Mouse (Mus musculus) liver, postnatal 0 days (tissue): Measurements from ENCODE around the gene Stat5b. TPM values are rescaled to one million over a fixed set of nuclear protein-coding genes. Genes with fewer than 3 reads are reported as not detected.

ENCODE experiments used
- ATAC-seq: fragments of 200-750 bp; cut with Nextera tagmentation; 2 replicates; pipeline ENCODE4 v1.8.0; 2017; ENCODE audit warnings: mild to moderate bottlenecking, moderate library complexity
- DNase-seq: peaks from one replicate; pipeline ENCODE4 v3.0.0-alpha.2; 2016
- H3K27ac ChIP-seq: fragments of 300-500 bp; sonication (generic); 2 replicates; pipeline ENCODE4 v1.5.1; 2014; ENCODE audit warnings: antibody characterized with exemption, moderate library complexity, mild to moderate bottlenecking, low read depth
- H3K27me3 ChIP-seq: fragments of 300-500 bp; sonication (generic); 2 replicates; pipeline ENCODE4 v1.6.1; 2014; ENCODE audit warnings: low read length, control low read depth, mixed read lengths; ENCODE audit not compliant: insufficient read depth
- H3K36me3 ChIP-seq: fragments of 300-500 bp; sonication (generic); replicated peaks from 2 replicates; pipeline ENCODE4 v1.6.1; 2014; ENCODE audit warnings: mild to moderate bottlenecking, control low read depth, low read length, moderate library complexity, mixed read lengths; ENCODE audit not compliant: insufficient read depth
- H3K4me1 ChIP-seq: fragments of 300-500 bp; sonication (generic); 2 replicates; pipeline ENCODE4 v1.6.1; 2014; ENCODE audit warnings: antibody characterized with exemption, mild to moderate bottlenecking, control low read depth; ENCODE audit not compliant: insufficient read depth
- H3K4me2 ChIP-seq: fragments of 300-500 bp; sonication (generic); 2 replicates; pipeline ENCODE4 v1.6.1; 2014; ENCODE audit warnings: low read depth, mild to moderate bottlenecking, low read length, moderate library complexity, mixed read lengths
- H3K4me3 ChIP-seq: fragments of 300-500 bp; sonication (generic); 2 replicates; pipeline ENCODE4 v1.5.1; 2014; ENCODE audit warnings: low read depth, low read length
- H3K9ac ChIP-seq: fragments of 300-500 bp; sonication (generic); replicated peaks from 2 replicates; pipeline ENCODE4 v1.6.1; 2014; ENCODE audit warnings: mild to moderate bottlenecking, moderate library complexity
- H3K9me3 ChIP-seq: fragments of 300-500 bp; sonication (generic); 2 replicates; pipeline ENCODE4 v1.6.1; 2016; ENCODE audit warnings: mild to moderate bottlenecking, control low read depth, low read length, mixed read lengths
- CTCF ChIP-seq: sonication (generic); IDR thresholded peaks from 2 replicates; pipeline ENCODE4 v1.5.1; 2016; ENCODE audit warnings: antibody characterized with exemption, low read depth
- EP300 ChIP-seq: IDR thresholded peaks from 2 replicates; pipeline ENCODE4 v1.6.1; 2016; ENCODE audit warnings: antibody characterized with exemption, low read depth, mild to moderate bottlenecking
- WGBS: fragments of 180-500 bp; shearing (Covaris S2); extraction: QIAGEN DNeasy Blood & Tissue Kit; methylation state at CpG from one replicate; pipeline ENCODE4 v1.1.7; 2014; ENCODE audit not compliant: insufficient replicate concordance; 5-methylcytosine and 5-hydroxymethylcytosine counted together
- polyA plus RNA-seq: library from polyadenylated mRNA; unstranded; fragments of >200 nt; fragmentation: Nextera tagmentation; extraction: Ambion mirVana; gene quantifications from 2 replicates; pipeline ENCODE4 v1.2.1, GENCODE M21; 2015

Stat5b gene
- polyA plus RNA-seq, 1 experiment from 2014 or later: 15.4 TPM

GRCm38 (mm10) chr11:100754693-100755057, 95.8 kb downstream of the Stat5b start:
- Histone ChIP-seq H3K9ac (no peak overlapping the region), H3K4me2 (no peak overlapping the region), H3K27ac (no peak overlapping the region), H3K4me3 (no peak overlapping the region), H3K36me3 (no peaks in the 10 kb centered on the region), H3K9me3 (no peaks in the 10 kb centered on the region), H3K27me3 (peaks cover 25% of the 10 kb centered on the region), H3K4me1 (peaks cover 9% of the 10 kb centered on the region)
- DNase-seq (no peak), ATAC-seq (no peak)
- TF ChIP-seq CTCF: no peak
- no peak for TF ChIP-seq EP300
- 80% methylated on average over 3 of the region's 3 CpGs for WGBS

GRCm38 (mm10) chr11:100754021-100754692, 96.4 kb downstream of the Stat5b start:
- Histone ChIP-seq H3K9ac (no peak overlapping the region), H3K36me3 (no peaks in the 10 kb centered on the region), H3K4me2 (no peak overlapping the region), H3K9me3 (no peaks in the 10 kb centered on the region), H3K27me3 (peaks cover 25% of the 10 kb centered on the region), H3K27ac (no peak overlapping the region), H3K4me3 (no peak overlapping the region), H3K4me1 (peaks cover 4% of the 10 kb centered on the region)
- no peak for DNase-seq
- TF ChIP-seq CTCF (no peak), EP300 (no peak)
- no peak for ATAC-seq
- WGBS: 82% methylated on average over 12 of the region's 12 CpGs

DNA sequence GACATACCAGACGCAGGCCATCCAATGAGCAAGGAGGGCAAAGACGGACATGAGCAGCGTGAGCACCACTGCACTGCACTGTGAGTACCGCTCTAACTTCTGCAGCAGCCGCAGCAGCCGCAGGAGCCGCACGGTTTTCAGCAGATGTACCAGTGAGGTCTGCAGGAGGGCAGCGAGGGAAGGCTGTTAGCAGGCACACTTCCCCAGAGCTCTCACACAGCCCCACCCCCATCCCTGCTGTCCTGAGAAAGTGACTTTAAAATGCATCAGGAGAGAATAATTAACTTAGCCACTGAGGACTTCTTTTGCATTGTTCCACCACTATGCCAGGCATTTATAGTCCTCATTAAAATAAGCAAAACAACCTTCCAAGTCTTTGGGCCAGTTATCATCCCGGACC, 98.2 kb downstream of the Stat5b start:
- Histone ChIP-seq H3K4me1 (peaks cover 4% of the 10 kb centered on the region; the same call in 1 of the 2 replicates), H3K27me3 (peaks cover 13% of the 10 kb centered on the region), H3K9me3 (no peaks in the 10 kb centered on the region), H3K27ac (no peak overlapping the region), H3K4me3 (no peak overlapping the region), H3K4me2 (no peak overlapping the region), H3K36me3 (no peaks in the 10 kb centered on the region), H3K9ac (no peak overlapping the region)
- TF ChIP-seq EP300 (no peak), CTCF (no peak)
- WGBS: 47% methylated on average over 10 of the region's 10 CpGs
- ATAC-seq (no peak), DNase-seq (no peak)

GRCm38 (mm10) chr11:100750127-100750526, 100.4 kb downstream of the Stat5b start:
- 81% methylated on average over 16 of the region's 16 CpGs for WGBS
- ATAC-seq: no peak
- Histone ChIP-seq H3K9ac (no peak overlapping the region), H3K4me1 (peaks cover 12% of the 10 kb centered on the region), H3K4me3 (no peak overlapping the region), H3K4me2 (no peak overlapping the region), H3K9me3 (no peaks in the 10 kb centered on the region), H3K27ac (no peak overlapping the region), H3K27me3 (peaks cover 10% of the 10 kb centered on the region; the same call in 1 of the 2 replicates), H3K36me3 (no peaks in the 10 kb centered on the region)
- no peak for TF ChIP-seq EP300
- no peak for DNase-seq

- no peak overlapping the region for H3K9ac ChIP-seq
- DNase-seq (no peak), ATAC-seq (no peak)
- no peaks in the 10 kb centered on the region for H3K36me3 ChIP-seq
- H3K27ac ChIP-seq: no peak overlapping the region
- no peak overlapping the region for H3K4me2 ChIP-seq
- WGBS: 50% methylated on average over 25 of the region's 25 CpGs
- peaks cover 12% of the 10 kb centered on the region for H3K4me1 ChIP-seq
- no peaks in the 10 kb centered on the region for H3K9me3 ChIP-seq
- TF ChIP-seq CTCF (no peak), EP300 (no peak)
- H3K27me3 ChIP-seq: peaks cover 10% of the 10 kb centered on the region; the same call in 1 of the 2 replicates
- H3K4me3 ChIP-seq: no peak overlapping the region
Measured at GRCm38 (mm10) chr11:100749469-100749868, 101.1 kb downstream of the Stat5b start.

DNA sequence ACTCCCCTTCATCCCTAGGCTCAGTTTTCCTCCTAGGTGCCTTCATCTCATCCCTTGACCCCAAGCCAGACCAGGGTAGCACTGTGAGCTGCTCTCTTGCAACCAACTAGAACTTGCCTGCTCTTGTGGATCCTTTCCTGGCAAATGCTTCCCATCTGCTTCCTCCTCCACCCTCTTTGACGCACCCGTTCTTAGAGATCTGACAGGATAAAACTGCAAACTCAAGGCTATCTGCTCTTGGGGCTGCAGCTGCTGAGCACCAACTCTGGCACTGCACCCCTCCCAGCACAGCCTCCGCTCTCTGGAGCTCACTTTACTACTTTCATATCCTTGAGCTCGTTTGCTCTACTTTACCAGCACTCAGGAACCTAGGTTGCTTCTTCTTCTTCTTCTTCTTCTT, 101.9 kb downstream of the Stat5b start:
- no peaks in the 10 kb centered on the region for H3K9me3 ChIP-seq
- ATAC-seq: no peak
- H3K4me2 ChIP-seq: no peak overlapping the region
- no peak overlapping the region for H3K4me3 ChIP-seq
- H3K27me3 ChIP-seq: peaks cover 10% of the 10 kb centered on the region; the same call in 1 of the 2 replicates
- peaks cover 12% of the 10 kb centered on the region for H3K4me1 ChIP-seq
- no peak overlapping the region for H3K27ac ChIP-seq
- no peak for TF ChIP-seq CTCF
- no peak for TF ChIP-seq EP300
- WGBS: 52% methylated on average over 4 of the region's 4 CpGs
- DNase-seq: no peak
- H3K36me3 ChIP-seq: no peaks in the 10 kb centered on the region
- H3K9ac ChIP-seq: no peak overlapping the region

DNA sequence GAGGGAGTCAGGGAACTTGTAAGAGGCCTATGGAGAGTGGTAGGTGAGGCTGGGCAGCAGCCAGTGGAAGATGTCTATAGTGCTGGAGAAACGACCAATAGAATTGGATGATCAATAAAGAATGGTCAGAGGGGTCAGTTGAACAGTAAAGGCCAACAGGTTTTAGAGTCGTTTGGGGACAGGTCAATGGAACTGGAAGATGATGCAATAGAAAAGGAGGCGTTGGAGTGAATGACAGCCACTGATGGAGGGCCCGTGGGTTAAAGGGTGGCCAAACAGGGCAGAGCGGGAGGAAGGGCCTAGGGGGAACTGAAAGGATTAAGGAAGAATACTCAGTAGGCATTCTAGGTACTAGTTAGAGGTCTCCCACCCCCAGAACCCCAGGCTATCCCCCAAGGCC, 103.4 kb downstream of the Stat5b start:
- ATAC-seq (peak; percentile 94), DNase-seq (peak; percentile 37)

More for the DNA sequence above, 103.4 kb downstream of the Stat5b start:
- no peak overlapping the region for H3K9ac ChIP-seq
- no peak overlapping the region for H3K4me2 ChIP-seq
- peaks cover 10% of the 10 kb centered on the region; the same call in 1 of the 2 replicates for H3K27me3 ChIP-seq
- H3K4me3 ChIP-seq: no peak overlapping the region
- H3K27ac ChIP-seq: 0 out of 2 replicates have a peak overlapping the region, but pooled peaks have one; percentile 3
- TF ChIP-seq CTCF (no peak), EP300 (no peak; the same call in 1 of the 2 replicates)
- H3K36me3 ChIP-seq: no peaks in the 10 kb centered on the region
- WGBS: 46% methylated on average over 5 of the region's 5 CpGs
- H3K4me1 ChIP-seq: peaks cover 12% of the 10 kb centered on the region
- no peaks in the 10 kb centered on the region for H3K9me3 ChIP-seq
